Mouse (Mus musculus) spleen, adult 2 months (tissue): ENCODE measurements at regions not wholly inside any gene's neighbourhood (a gene's known extent, or its start where the extent isn't known, plus 50 kb on each side); places are given as distances from the start of the nearest gene placed in this dataset.

Experiments used
- CTCF ChIP-seq: fragments of 200-500 bp; IDR thresholded peaks from 2 replicates; pipeline ENCODE4 v1.5.1; 2011; ENCODE audit warnings: mild to moderate bottlenecking, inconsistent platforms; ENCODE audit not compliant: insufficient read depth, insufficient read length, insufficient replicate concordance; ENCODE audit errors: extremely low read depth
- POLR2A ChIP-seq: fragments of 200-500 bp; IDR thresholded peaks from 2 replicates; pipeline ENCODE4 v1.6.1; 2011; ENCODE audit warnings: low read depth, low read length, inconsistent platforms

GRCm38 (mm10) chr10:9242596-9243280, 356.9 kb upstream of the Sash1 start:
- TF ChIP-seq CTCF (no peak), POLR2A (no peak)
